Mouse (Mus musculus) hindbrain, embryonic 12.5 days (tissue): ENCODE results near the gene Tesc. TPM values are rescaled to one million over a fixed set of nuclear protein-coding genes. Genes with fewer than 3 reads are reported as not detected.

Experiments
- ATAC-seq: fragments of 200-750 bp; cut with Nextera tagmentation; 2 replicates; pipeline ENCODE4 v1.8.0; 2017; ENCODE audit warnings: moderate TSS enrichment; ENCODE audit not compliant: low FRiP score
- H3K27ac ChIP-seq: fragments of 300-500 bp; sonication (generic); 2 replicates; pipeline ENCODE4 v1.5.1; 2016; ENCODE audit warnings: mild to moderate bottlenecking
- H3K27me3 ChIP-seq: fragments of 300-500 bp; sonication (generic); 2 replicates; pipeline ENCODE4 v1.6.1; 2016; ENCODE audit warnings: mild to moderate bottlenecking
- H3K36me3 ChIP-seq: fragments of 300-500 bp; sonication (generic); 2 replicates; pipeline ENCODE4 v1.6.1; 2016; ENCODE audit warnings: mild to moderate bottlenecking
- H3K4me1 ChIP-seq: fragments of 300-500 bp; sonication (generic); 2 replicates; pipeline ENCODE4 v1.6.1; 2016
- H3K4me2 ChIP-seq: fragments of 300-500 bp; sonication (generic); replicated peaks from 2 replicates; pipeline ENCODE4 v1.6.1; 2016; ENCODE audit warnings: mild to moderate bottlenecking
- H3K4me3 ChIP-seq: fragments of 300-500 bp; sonication (generic); 2 replicates; pipeline ENCODE4 v1.5.1; 2016; ENCODE audit warnings: mild to moderate bottlenecking
- H3K9ac ChIP-seq: fragments of 300-500 bp; sonication (generic); 2 replicates; pipeline ENCODE4 v1.6.1; 2016; ENCODE audit warnings: mild to moderate bottlenecking, moderate library complexity
- H3K9me3 ChIP-seq: fragments of 300-500 bp; sonication (generic); replicated peaks from 2 replicates; pipeline ENCODE4 v1.6.1; 2016; ENCODE audit warnings: mild to moderate bottlenecking
- WGBS: fragments of 180-500 bp; shearing (Covaris S2); methylation state at CpG from one replicate; pipeline ENCODE4 v1.1.7; 2016; 5-methylcytosine and 5-hydroxymethylcytosine counted together
- polyA plus RNA-seq: library from polyadenylated mRNA; unstranded; fragments of >200 nt; fragmentation: Nextera tagmentation; extraction: Ambion mirVana; gene quantifications from 2 replicates; pipeline ENCODE4 v1.2.1, GENCODE M21; 2016

The Tesc gene
- polyA plus RNA-seq, 1 experiment from 2014 or later = 0.56 TPM

GRCm38 (mm10) chr5:118019905-118020304 is 7.6 kb upstream of the Tesc start:
- 0 out of 2 replicates have a peak overlapping the region, but pooled peaks have one; percentile 18 for H3K9ac ChIP-seq
- no peak for ATAC-seq
- H3K4me3 ChIP-seq = no peak overlapping the region
- no peaks in the 10 kb centered on the region for H3K27me3 ChIP-seq
- WGBS = 70% methylated on average over 11 of the region's 11 CpGs
- no peaks in the 10 kb centered on the region for H3K9me3 ChIP-seq
- H3K4me2 ChIP-seq = no peak overlapping the region
- H3K36me3 ChIP-seq = no peaks in the 10 kb centered on the region
- no peak overlapping the region for H3K27ac ChIP-seq
- peaks cover 6% of the 10 kb centered on the region for H3K4me1 ChIP-seq

- Histone ChIP-seq H3K27me3 (peaks cover 29% of the 10 kb centered on the region), H3K9me3 (no peaks in the 10 kb centered on the region), H3K36me3 (no peaks in the 10 kb centered on the region), H3K9ac (no peak overlapping the region), H3K4me2 (no peak overlapping the region), H3K27ac (no peak overlapping the region), H3K4me3 (no peak overlapping the region), H3K4me1 (peaks cover 22% of the 10 kb centered on the region)
- 80% methylated on average over 3 of the region's 3 CpGs for WGBS
- ATAC-seq = no peak
Observed at GRCm38 (mm10) chr5:118023053-118023452, 4.5 kb upstream of the Tesc start.

GRCm38 (mm10) chr5:118025880-118026279 is 1.7 kb upstream of the Tesc start:
- 2% methylated on average over 12 of the region's 12 CpGs for WGBS
- H3K4me2 ChIP-seq = peak overlapping the region; percentile 99

GRCm38 (mm10) chr5:118026343-118026742 is 1.2 kb upstream of the Tesc start:
- Histone ChIP-seq H3K4me1 (peaks cover 40% of the 10 kb centered on the region), H3K9me3 (no peaks in the 10 kb centered on the region; the same call in 1 of the 2 replicates), H3K27me3 (peaks cover 62% of the 10 kb centered on the region), H3K4me2 (peak overlapping the region; percentile 99), H3K27ac (no peak overlapping the region), H3K36me3 (no peaks in the 10 kb centered on the region), H3K4me3 (no peak overlapping the region), H3K9ac (no peak overlapping the region)
- under 1% methylated on average over 13 of the region's 13 CpGs for WGBS
- ATAC-seq = no peak

More at GRCm38 (mm10) chr5:118025880-118026279, 1.7 kb upstream of the Tesc start:
- Histone ChIP-seq H3K27ac (no peak overlapping the region), H3K9me3 (no peaks in the 10 kb centered on the region; the same call in 1 of the 2 replicates), H3K9ac (no peak overlapping the region), H3K4me1 (peaks cover 38% of the 10 kb centered on the region), H3K36me3 (no peaks in the 10 kb centered on the region), H3K4me3 (no peak overlapping the region), H3K27me3 (peaks cover 57% of the 10 kb centered on the region)
- no peak for ATAC-seq

GRCm38 (mm10) chr5:118027101-118027697 is 344 bp upstream of the Tesc start:
- Histone ChIP-seq H3K4me3 (peak overlapping the region; percentile 67), H3K27ac (no peak overlapping the region), H3K27me3 (peaks cover 68% of the 10 kb centered on the region), H3K9me3 (no peaks in the 10 kb centered on the region; the same call in 1 of the 2 replicates), H3K4me1 (peaks cover 43% of the 10 kb centered on the region), H3K36me3 (no peaks in the 10 kb centered on the region), H3K9ac (peak overlapping the region; percentile 62), H3K4me2 (peak overlapping the region; percentile 99)
- WGBS = under 1% methylated on average over 34 of the region's 39 CpGs
- ATAC-seq = no peak

- Histone ChIP-seq H3K9me3 (no peaks in the 10 kb centered on the region; the same call in 1 of the 2 replicates), H3K4me2 (peak overlapping the region; percentile 99), H3K4me1 (peaks cover 46% of the 10 kb centered on the region), H3K9ac (peak overlapping the region; percentile 62), H3K27ac (no peak overlapping the region), H3K36me3 (no peaks in the 10 kb centered on the region), H3K27me3 (peaks cover 68% of the 10 kb centered on the region), H3K4me3 (peak overlapping the region; percentile 67)
- no peak for ATAC-seq
- WGBS = 2% methylated on average over 76 of the region's 79 CpGs
Observed at GRCm38 (mm10) chr5:118028191-118029034, 870 bp downstream of the Tesc start.

GRCm38 (mm10) chr5:118029035-118029408 is 1.5 kb downstream of the Tesc start:
- H3K9me3 ChIP-seq = no peaks in the 10 kb centered on the region; the same call in 1 of the 2 replicates
- ATAC-seq = 0 out of 2 replicates have a peak, but pooled peaks have one; percentile 11
- peak overlapping the region; percentile 67 for H3K4me3 ChIP-seq
- no peak overlapping the region for H3K9ac ChIP-seq
- WGBS = 4% methylated on average over 12 of the region's 12 CpGs
- H3K4me1 ChIP-seq = peaks cover 50% of the 10 kb centered on the region
- no peak overlapping the region for H3K27ac ChIP-seq
- H3K36me3 ChIP-seq = no peaks in the 10 kb centered on the region
- peaks cover 68% of the 10 kb centered on the region for H3K27me3 ChIP-seq
- H3K4me2 ChIP-seq = peak overlapping the region; percentile 99

GRCm38 (mm10) chr5:118029420-118029819 is 1.9 kb downstream of the Tesc start:
- H3K27ac ChIP-seq = no peak overlapping the region
- H3K4me1 ChIP-seq = peaks cover 50% of the 10 kb centered on the region
- ATAC-seq = no peak
- peaks cover 68% of the 10 kb centered on the region for H3K27me3 ChIP-seq
- no peaks in the 10 kb centered on the region; the same call in 1 of the 2 replicates for H3K9me3 ChIP-seq
- peak overlapping the region; percentile 67 for H3K4me3 ChIP-seq
- no peaks in the 10 kb centered on the region for H3K36me3 ChIP-seq
- WGBS = 1% methylated on average over 10 of the region's 10 CpGs
- peak overlapping the region; percentile 99 for H3K4me2 ChIP-seq
- H3K9ac ChIP-seq = no peak overlapping the region

- Histone ChIP-seq H3K4me1 (peaks cover 50% of the 10 kb centered on the region), H3K27me3 (peaks cover 68% of the 10 kb centered on the region)
Observed at GRCm38 (mm10) chr5:118030022-118030675, 2.6 kb downstream of the Tesc start.

GRCm38 (mm10) chr5:118031059-118031458 is 3.5 kb downstream of the Tesc start:
- H3K4me2 ChIP-seq = no peak overlapping the region
- H3K27me3 ChIP-seq = peaks cover 59% of the 10 kb centered on the region
- no peak overlapping the region for H3K4me3 ChIP-seq
- H3K36me3 ChIP-seq = no peaks in the 10 kb centered on the region
- no peak overlapping the region for H3K27ac ChIP-seq
- peaks cover 48% of the 10 kb centered on the region for H3K4me1 ChIP-seq
- no peaks in the 10 kb centered on the region; the same call in 1 of the 2 replicates for H3K9me3 ChIP-seq
- no peak overlapping the region for H3K9ac ChIP-seq
- no peak for ATAC-seq
- WGBS = 34% methylated on average over 4 of the region's 5 CpGs

More at GRCm38 (mm10) chr5:118030022-118030675, 2.6 kb downstream of the Tesc start:
- Histone ChIP-seq H3K9ac (no peak overlapping the region), H3K4me2 (no peak overlapping the region), H3K4me3 (no peak overlapping the region), H3K27ac (no peak overlapping the region), H3K36me3 (no peaks in the 10 kb centered on the region), H3K9me3 (no peaks in the 10 kb centered on the region; the same call in 1 of the 2 replicates)
- no peak for ATAC-seq
- WGBS = 89% methylated on average over 9 of the region's 9 CpGs

GRCm38 (mm10) chr5:118031508-118031907 is 4.0 kb downstream of the Tesc start:
- Histone ChIP-seq H3K4me1 (peaks cover 43% of the 10 kb centered on the region), H3K27me3 (peaks cover 54% of the 10 kb centered on the region), H3K36me3 (no peaks in the 10 kb centered on the region), H3K4me2 (no peak overlapping the region), H3K9ac (no peak overlapping the region), H3K4me3 (no peak overlapping the region), H3K27ac (no peak overlapping the region), H3K9me3 (no peaks in the 10 kb centered on the region; the same call in 1 of the 2 replicates)
- 45% methylated on average over 4 of the region's 4 CpGs for WGBS
- no peak for ATAC-seq

GRCm38 (mm10) chr5:118033328-118033727 is 5.8 kb downstream of the Tesc start:
- peaks cover 34% of the 10 kb centered on the region for H3K4me1 ChIP-seq
- no peak overlapping the region for H3K27ac ChIP-seq
- peaks cover 36% of the 10 kb centered on the region for H3K27me3 ChIP-seq
- H3K36me3 ChIP-seq = no peaks in the 10 kb centered on the region
- no peak overlapping the region for H3K9ac ChIP-seq
- no peak overlapping the region for H3K4me3 ChIP-seq
- no peak for ATAC-seq
- H3K4me2 ChIP-seq = no peak overlapping the region
- 44% methylated on average over 4 of the region's 4 CpGs for WGBS
- H3K9me3 ChIP-seq = no peaks in the 10 kb centered on the region; the same call in 1 of the 2 replicates
